Comparison of ENCODE assay signal across 15 mouse cellular contexts in the genomic region with DNA sequence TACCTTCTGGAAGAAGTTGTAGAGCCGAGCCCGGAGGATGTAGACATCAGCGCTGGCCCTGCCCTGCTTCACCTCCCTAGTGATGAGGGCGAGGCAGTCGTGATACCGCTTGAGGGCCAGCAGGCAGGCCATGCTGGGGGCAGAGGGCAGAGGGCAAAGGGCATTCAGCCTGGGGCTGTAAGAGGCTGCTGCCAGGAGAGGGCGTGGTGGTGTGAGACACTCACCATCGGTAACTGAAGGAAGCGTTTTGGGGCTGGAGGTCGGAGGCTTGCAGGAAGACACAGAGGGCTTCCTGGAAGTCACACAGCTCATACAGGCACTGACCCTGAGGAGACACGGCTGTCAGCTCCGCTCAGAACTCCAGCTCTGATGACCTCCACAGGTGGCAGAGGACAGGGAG. TPM values are rescaled to one million over a fixed set of nuclear protein-coding genes. Genes with fewer than 3 reads are reported as not detected.
DNase-seq lines count a peak whose midpoint lies in the region; ATAC-seq and TF ChIP-seq lines count a peak whose summit lies in the region.
"Had no signal": no experiment of that assay in that cellular context is flagged by ENCODE, and none has a peak within 500 bp of the region (broad histone marks: within the 10 kb centered on the region; RNA-seq: fewer than 3 reads in every experiment).

No protein-coding gene starts in this region.

- 0 out of 2 replicates have a peak, but pooled peaks cover 4% of the 10 kb centered on the region for H3K4me1 ChIP-seq in stomach, postnatal 0 days (replicated peaks; ENCODE audit: control insufficient read depth, insufficient read depth)

- ATAC-seq in stomach, postnatal 0 days (ENCODE audit: low FRiP score, low TSS enrichment) = no peak
- ATAC-seq in megakaryocyte, adult 5-6 weeks (ENCODE audit: poor library complexity, severe bottlenecking) = no peak

- no peak overlapping the region for H3K27ac ChIP-seq in stomach, postnatal 0 days (replicated peaks)
- H3K27ac ChIP-seq: embryonic facial prominence, embryonic 12.5 days; forebrain, embryonic 12.5 days; heart, adult 2 months; neural tube, embryonic 15.5 days had no signal

- H3K9me3 ChIP-seq in stomach, postnatal 0 days (ENCODE audit: control insufficient read depth, low read length) = no peaks in the 10 kb centered on the region
- H3K9me3 ChIP-seq: embryonic facial prominence, embryonic 12.5 days; forebrain, embryonic 12.5 days; neural tube, embryonic 15.5 days had no signal

- TF ChIP-seq CTCF in stomach, postnatal 0 days (IDR thresholded peaks at IDR 0.05; ENCODE audit: low read depth) = peak; percentile 28; the same call in 1 of the 2 replicates

- peak; percentile 28 for DNase-seq in thymus, postnatal 25 days
- no peak for DNase-seq in thymus, postnatal 0 days (ENCODE audit: low spot score)
- DNase-seq in embryo, embryonic 10.5 days (ENCODE audit: low spot score) = peak; percentile 26
- DNase-seq in kidney, postnatal 10 days = peak; percentile 51
- DNase-seq in stomach, postnatal 0 days (ENCODE audit: low spot score) = peak; percentile 49
- DNase-seq in layer of hippocampus, adult 9-11 months = no peak
- DNase-seq: cerebellum, adult 8-10 months; heart, adult 2 months; heart, postnatal 4 days had no signal

- H3K4me3 ChIP-seq in stomach, postnatal 0 days (ENCODE audit: low read depth, low read length) = no peak overlapping the region
- H3K4me3 ChIP-seq: embryonic facial prominence, embryonic 12.5 days; forebrain, embryonic 12.5 days; heart, adult 2 months; neural tube, embryonic 15.5 days had no signal

- WGBS in stomach, postnatal 0 days = 24% methylated on average over 12 of the region's 12 CpGs

- no peak for TF ChIP-seq EP300 in stomach, postnatal 0 days (optimal IDR thresholded peaks at IDR 0.05)

- H3K4me2 ChIP-seq in stomach, postnatal 0 days (replicated peaks; ENCODE audit: low read depth) = no peak overlapping the region
- H3K4me2 ChIP-seq: embryonic facial prominence, embryonic 12.5 days; forebrain, embryonic 12.5 days; neural tube, embryonic 15.5 days had no signal

- H3K36me3 ChIP-seq in stomach, postnatal 0 days (ENCODE audit: control insufficient read depth, insufficient read depth, low read length) = no peaks in the 10 kb centered on the region
- H3K36me3 ChIP-seq: embryonic facial prominence, embryonic 12.5 days; forebrain, embryonic 12.5 days; neural tube, embryonic 15.5 days had no signal

- no peaks in the 10 kb centered on the region for H3K27me3 ChIP-seq in stomach, postnatal 0 days (ENCODE audit: control insufficient read depth, insufficient read depth, low read length)

- H3K9ac ChIP-seq in stomach, postnatal 0 days (ENCODE audit: low read length) = no peak overlapping the region
- H3K9ac ChIP-seq: embryonic facial prominence, embryonic 12.5 days; forebrain, embryonic 12.5 days; neural tube, embryonic 15.5 days had no signal

RNA-seq across cellular contexts. Expression of a gene that starts 3.5 kb away (rescaled TPM):
- 0.69 and 0.95 TPM in 2 replicates for polyA plus RNA-seq in thymus, postnatal 0 days (2015; fragmentation: Nextera tagmentation; extraction: Ambion mirVana)
- polyA plus RNA-seq in stomach, postnatal 0 days (2015; fragmentation: Nextera tagmentation; extraction: Ambion mirVana) = 0.05 and 0.06 TPM in 2 replicates
- not detected in 2 replicates for total RNA-seq in megakaryocyte, adult 5-6 weeks (2015)
- not detected in 2 replicates for total RNA-seq in megakaryocyte, adult 5-6 weeks (2017)

RNA-seq across cellular contexts. Expression of a gene that starts 3.7 kb away (rescaled TPM):
- polyA plus RNA-seq in thymus, postnatal 0 days (2015; fragmentation: Nextera tagmentation; extraction: Ambion mirVana) = 25.7 and 26.5 TPM in 2 replicates
- polyA plus RNA-seq in stomach, postnatal 0 days (2015; fragmentation: Nextera tagmentation; extraction: Ambion mirVana) = 7.6 and 10.1 TPM in 2 replicates
- total RNA-seq in megakaryocyte, adult 5-6 weeks (2015) = 0.57 TPM in 1 of 2 replicates, not detected in the other
- 0.88 and 5.4 TPM in 2 replicates for total RNA-seq in megakaryocyte, adult 5-6 weeks (2017)

RNA-seq across cellular contexts. Expression of a gene that starts 12.3 kb away (rescaled TPM):
- 4.4 and 4.7 TPM in 2 replicates for polyA plus RNA-seq in thymus, postnatal 0 days (2015; fragmentation: Nextera tagmentation; extraction: Ambion mirVana)
- polyA plus RNA-seq in stomach, postnatal 0 days (2015; fragmentation: Nextera tagmentation; extraction: Ambion mirVana) = 0.63 and 1.1 TPM in 2 replicates
- not detected in 2 replicates for total RNA-seq in megakaryocyte, adult 5-6 weeks (2015)
- total RNA-seq in megakaryocyte, adult 5-6 weeks (2017) = not detected in 2 replicates
- total RNA-seq: heart, adult 2 months; heart, postnatal 4 days had no signal

RNA-seq across cellular contexts. Expression of a gene that starts 14.9 kb away (rescaled TPM):
- 86.3 and 91.9 TPM in 2 replicates for polyA plus RNA-seq in thymus, postnatal 0 days (2015; fragmentation: Nextera tagmentation; extraction: Ambion mirVana)
- polyA plus RNA-seq in stomach, postnatal 0 days (2015; fragmentation: Nextera tagmentation; extraction: Ambion mirVana) = 45.9 and 50.3 TPM in 2 replicates
- total RNA-seq in megakaryocyte, adult 5-6 weeks (2015) = 19.0 and 24.2 TPM in 2 replicates
- total RNA-seq in megakaryocyte, adult 5-6 weeks (2017) = 17.7 and 17.8 TPM in 2 replicates

RNA-seq across cellular contexts. Expression of a gene that starts 31.1 kb away (rescaled TPM):
- 0.26 and 0.44 TPM in 2 replicates for polyA plus RNA-seq in thymus, postnatal 0 days (2015; fragmentation: Nextera tagmentation; extraction: Ambion mirVana)
- not detected in 2 replicates for polyA plus RNA-seq in stomach, postnatal 0 days (2015; fragmentation: Nextera tagmentation; extraction: Ambion mirVana)
- not detected in 2 replicates for total RNA-seq in megakaryocyte, adult 5-6 weeks (2015)
- total RNA-seq in megakaryocyte, adult 5-6 weeks (2017) = not detected in 2 replicates
- total RNA-seq: heart, adult 2 months; heart, postnatal 4 days had no signal
- polyA plus RNA-seq: heart, adult 2 months; liver, embryonic 16.5 days; urinary bladder, adult 2 months had no signal

Comparison
In these comparisons a context has a peak if more than half of its experiments do, and no peak if none do; other contexts are left out.
1. DNase-seq: peak in thymus, postnatal 25 days (single experiment), embryo, embryonic 10.5 days (single experiment), kidney, postnatal 10 days (single experiment) and stomach, postnatal 0 days (single experiment); none in thymus, postnatal 0 days (single experiment) and layer of hippocampus, adult 9-11 months (single experiment).